Mouse (Mus musculus): ENCODE results near the gene Csnk1d. TPM values are rescaled to one million over a fixed set of nuclear protein-coding genes. Genes with fewer than 3 reads are reported as not detected.

Csnk1d gene
- total and polyA plus RNA-seq, 3 experiments = 73.6 to 195 (median 116) TPM

- H3K9me3 ChIP-seq (replicated peaks) = 0 out of 2 replicates have a peak, but pooled peaks cover 1% of the 10 kb centered on the region
- H3K36me3 ChIP-seq (replicated peaks) = peaks cover 52% of the 10 kb centered on the region
- peaks cover 75% of the 10 kb centered on the region for H3K4me1 ChIP-seq (ENCODE audit: insufficient read depth, low read depth, low read length)
- DNase-seq (ENCODE audit: low spot score) = no peak
- TF ChIP-seq TAL1 (conservative IDR thresholded peaks at IDR 0.05; ENCODE audit: low read depth, low read length) (no peak), CTCF (IDR thresholded peaks at IDR 0.05; ENCODE audit: low read depth, low read length) (no peak), GATA2 (IDR thresholded peaks at IDR 0.05; ENCODE audit: borderline replicate concordance, low read depth, low read length) (no peak), GATA1 (IDR thresholded peaks at IDR 0.05; ENCODE audit: borderline replicate concordance, low read length) (no peak), POLR2AphosphoS5 (IDR thresholded peaks at IDR 0.05; ENCODE audit: insufficient replicate concordance, low read depth, low read length) (no peak)
- peak overlapping the region; percentile 70 for H3K4me3 ChIP-seq (ENCODE audit: low read depth, low read length)
- peaks cover 26% of the 10 kb centered on the region; the same call in 1 of the 2 replicates for H3K27me3 ChIP-seq (ENCODE audit: insufficient read depth, low read length)
- no peak for ATAC-seq (ENCODE audit: extremely low read depth, insufficient number of reproducible peaks, low FRiP score, poor library complexity, severe bottlenecking)
Observed at GRCm38 (mm10) chr11:120951731-120952730, 39.1 kb downstream of the Csnk1d start.

GRCm38 (mm10) chr11:120951237-120951636 is 39.9 kb downstream of the Csnk1d start:
- ATAC-seq (ENCODE audit: extremely low read depth, insufficient number of reproducible peaks, low FRiP score, poor library complexity, severe bottlenecking) (no peak), DNase-seq (ENCODE audit: low spot score) (no peak)
- TF ChIP-seq GATA2 (IDR thresholded peaks at IDR 0.05; ENCODE audit: borderline replicate concordance, low read depth, low read length) (no peak), TAL1 (conservative IDR thresholded peaks at IDR 0.05; ENCODE audit: low read depth, low read length) (no peak), POLR2AphosphoS5 (IDR thresholded peaks at IDR 0.05; ENCODE audit: insufficient replicate concordance, low read depth, low read length) (no peak), CTCF (IDR thresholded peaks at IDR 0.05; ENCODE audit: low read depth, low read length) (no peak), GATA1 (IDR thresholded peaks at IDR 0.05; ENCODE audit: borderline replicate concordance, low read length) (no peak)
- Histone ChIP-seq H3K4me3 (ENCODE audit: low read depth, low read length) (peak overlapping the region; percentile 70), H3K27me3 (ENCODE audit: insufficient read depth, low read length) (peaks cover 33% of the 10 kb centered on the region), H3K36me3 (replicated peaks) (peaks cover 44% of the 10 kb centered on the region), H3K4me1 (ENCODE audit: insufficient read depth, low read depth, low read length) (peaks cover 68% of the 10 kb centered on the region), H3K9me3 (replicated peaks) (0 out of 2 replicates have a peak, but pooled peaks cover 1% of the 10 kb centered on the region)

GRCm38 (mm10) chr11:120950281-120951202 is 40.6 kb downstream of the Csnk1d start:
- DNase-seq (ENCODE audit: low spot score) (peak; percentile 75), ATAC-seq (ENCODE audit: extremely low read depth, insufficient number of reproducible peaks, low FRiP score, poor library complexity, severe bottlenecking) (peak; percentile 73)
- H3K36me3 ChIP-seq (replicated peaks) = peaks cover 37% of the 10 kb centered on the region
- peak overlapping the region; percentile 70 for H3K4me3 ChIP-seq (ENCODE audit: low read depth, low read length)
- peaks cover 64% of the 10 kb centered on the region for H3K4me1 ChIP-seq (ENCODE audit: insufficient read depth, low read depth, low read length)
- 0 out of 2 replicates have a peak, but pooled peaks cover 1% of the 10 kb centered on the region for H3K9me3 ChIP-seq (replicated peaks)
- peaks cover 37% of the 10 kb centered on the region for H3K27me3 ChIP-seq (ENCODE audit: insufficient read depth, low read length)
- 0 out of 2 replicates have a peak, but pooled peaks have one; percentile 17 for TF ChIP-seq POLR2AphosphoS5 (IDR thresholded peaks at IDR 0.05; ENCODE audit: insufficient replicate concordance, low read depth, low read length)
- TF ChIP-seq CTCF (IDR thresholded peaks at IDR 0.05; ENCODE audit: low read depth, low read length) = no peak

GRCm38 (mm10) chr11:120949863-120950262 is 41.3 kb downstream of the Csnk1d start:
- H3K9me3 ChIP-seq (replicated peaks) = 0 out of 2 replicates have a peak, but pooled peaks cover 1% of the 10 kb centered on the region
- no peak for ATAC-seq (ENCODE audit: extremely low read depth, insufficient number of reproducible peaks, low FRiP score, poor library complexity, severe bottlenecking)
- TF ChIP-seq GATA1 (IDR thresholded peaks at IDR 0.05; ENCODE audit: borderline replicate concordance, low read length) (no peak), POLR2AphosphoS5 (IDR thresholded peaks at IDR 0.05; ENCODE audit: insufficient replicate concordance, low read depth, low read length) (no peak), CTCF (IDR thresholded peaks at IDR 0.05; ENCODE audit: low read depth, low read length) (no peak), GATA2 (IDR thresholded peaks at IDR 0.05; ENCODE audit: borderline replicate concordance, low read depth, low read length) (no peak), TAL1 (conservative IDR thresholded peaks at IDR 0.05; ENCODE audit: low read depth, low read length) (no peak)
- no peak for DNase-seq (ENCODE audit: low spot score)
- H3K27me3 ChIP-seq (ENCODE audit: insufficient read depth, low read length) = peaks cover 37% of the 10 kb centered on the region
- peaks cover 60% of the 10 kb centered on the region for H3K4me1 ChIP-seq (ENCODE audit: insufficient read depth, low read depth, low read length)
- H3K4me3 ChIP-seq (ENCODE audit: low read depth, low read length) = peak overlapping the region; percentile 70
- peaks cover 30% of the 10 kb centered on the region for H3K36me3 ChIP-seq (replicated peaks)

- Histone ChIP-seq H3K9me3 (replicated peaks) (0 out of 2 replicates have a peak, but pooled peaks cover 1% of the 10 kb centered on the region), H3K36me3 (replicated peaks) (peaks cover 23% of the 10 kb centered on the region), H3K4me3 (ENCODE audit: low read depth, low read length) (peak overlapping the region; percentile 70), H3K4me1 (ENCODE audit: insufficient read depth, low read depth, low read length) (peaks cover 54% of the 10 kb centered on the region), H3K27me3 (ENCODE audit: insufficient read depth, low read length) (peaks cover 37% of the 10 kb centered on the region)
- DNase-seq (ENCODE audit: low spot score) (no peak), ATAC-seq (ENCODE audit: extremely low read depth, insufficient number of reproducible peaks, low FRiP score, poor library complexity, severe bottlenecking) (no peak)
- no peak for TF ChIP-seq GATA1 (IDR thresholded peaks at IDR 0.05; ENCODE audit: borderline replicate concordance, low read length)
- TF ChIP-seq GATA2 (IDR thresholded peaks at IDR 0.05; ENCODE audit: borderline replicate concordance, low read depth, low read length) = no peak
- TF ChIP-seq TAL1 (conservative IDR thresholded peaks at IDR 0.05; ENCODE audit: low read depth, low read length) = no peak
Observed at GRCm38 (mm10) chr11:120948861-120949851, 42.0 kb downstream of the Csnk1d start.
